Mouse (Mus musculus): Measurements from ENCODE around the gene Zfp992. TPM values are rescaled to one million over a fixed set of nuclear protein-coding genes. Genes with fewer than 3 reads are reported as not detected.
"Not testable (repeated sequence)": the region's sequence is repeated elsewhere in the genome, so short reads cannot be mapped to it uniquely, and the experiment has no call there.

The Zfp992 gene
- 9.0 and 9.4 TPM in 2 replicates for polyA plus RNA-seq (2014; fragmentation: Nextera tagmentation; extraction: Ambion mirVana)

DNA sequence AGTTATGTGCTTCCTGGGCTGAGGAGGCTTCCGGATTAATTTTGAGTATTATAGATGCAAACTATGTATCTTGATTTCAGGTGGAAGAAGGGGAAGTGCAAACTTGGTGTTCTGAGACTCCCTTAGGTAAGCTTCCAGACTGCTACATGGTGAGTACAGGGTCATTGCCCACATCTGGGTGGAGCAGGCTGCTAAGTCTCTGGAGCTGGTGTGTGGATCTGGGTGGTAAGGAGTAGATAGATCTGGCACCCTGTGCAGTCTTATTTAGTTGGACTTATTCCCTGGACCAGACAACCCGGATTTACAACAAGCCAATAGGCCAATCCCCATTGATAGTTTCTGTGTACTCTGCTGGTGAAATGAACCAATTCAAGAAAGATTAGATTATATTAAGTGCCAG is at the start of gene Zfp992:
Gene Zfp992, plus strand, starts transcription at position 74 of the 400 bp plus-strand sequence.
- peak; percentile 55 for ATAC-seq (replicated peaks; ENCODE audit: low FRiP score)
- WGBS: 92% methylated on average over 2 of the region's 2 CpGs
- not testable (repeated sequence) for H3K4me3 ChIP-seq (ENCODE audit: low read depth, low read length); H3K9ac ChIP-seq (ENCODE audit: low read depth, low read length); H3K4me2 ChIP-seq; H3K36me3 ChIP-seq (ENCODE audit: control insufficient read depth, insufficient read depth, low read length); H3K27me3 ChIP-seq (replicated peaks; ENCODE audit: control insufficient read depth, insufficient read depth, low read length); H3K4me1 ChIP-seq (replicated peaks; ENCODE audit: control insufficient read depth, insufficient read depth, low read length); DNase-seq (ENCODE audit: low spot score); H3K27ac ChIP-seq (ENCODE audit: low read depth, low read length)
- peaks cover 17% of the 10 kb centered on the region for H3K9me3 ChIP-seq (ENCODE audit: control insufficient read depth, low read length)

DNA sequence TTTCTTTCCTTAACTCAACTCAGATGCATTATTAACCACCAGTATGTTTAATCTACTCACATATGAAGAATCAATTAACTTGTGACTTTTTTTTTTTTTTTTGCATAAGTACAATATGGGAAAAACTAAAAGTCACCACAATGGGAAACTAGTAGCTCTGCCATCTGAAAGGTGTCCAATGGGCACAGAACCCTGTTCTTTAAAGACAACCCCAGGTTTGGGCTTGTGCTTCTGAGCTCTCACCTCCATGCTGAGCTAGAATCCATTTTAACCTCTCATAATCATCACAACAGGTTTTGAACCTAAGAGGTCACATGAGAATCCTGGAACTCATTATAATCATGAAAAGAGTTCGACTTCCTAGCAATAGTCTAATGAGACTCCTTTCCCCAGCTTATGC is 19.4 kb upstream of the Zfp992 start:
- WGBS: 0% methylated on average over 1 of the region's 1 CpGs
- H3K27ac ChIP-seq (ENCODE audit: low read depth, low read length); H3K4me2 ChIP-seq; H3K9me3 ChIP-seq (ENCODE audit: control insufficient read depth, low read length); H3K9ac ChIP-seq (ENCODE audit: low read depth, low read length); H3K36me3 ChIP-seq (ENCODE audit: control insufficient read depth, insufficient read depth, low read length); H3K4me1 ChIP-seq (replicated peaks; ENCODE audit: control insufficient read depth, insufficient read depth, low read length); DNase-seq (ENCODE audit: low spot score); H3K4me3 ChIP-seq (ENCODE audit: low read depth, low read length); H3K27me3 ChIP-seq (replicated peaks; ENCODE audit: control insufficient read depth, insufficient read depth, low read length); ATAC-seq (replicated peaks; ENCODE audit: low FRiP score): not testable (repeated sequence)

DNA sequence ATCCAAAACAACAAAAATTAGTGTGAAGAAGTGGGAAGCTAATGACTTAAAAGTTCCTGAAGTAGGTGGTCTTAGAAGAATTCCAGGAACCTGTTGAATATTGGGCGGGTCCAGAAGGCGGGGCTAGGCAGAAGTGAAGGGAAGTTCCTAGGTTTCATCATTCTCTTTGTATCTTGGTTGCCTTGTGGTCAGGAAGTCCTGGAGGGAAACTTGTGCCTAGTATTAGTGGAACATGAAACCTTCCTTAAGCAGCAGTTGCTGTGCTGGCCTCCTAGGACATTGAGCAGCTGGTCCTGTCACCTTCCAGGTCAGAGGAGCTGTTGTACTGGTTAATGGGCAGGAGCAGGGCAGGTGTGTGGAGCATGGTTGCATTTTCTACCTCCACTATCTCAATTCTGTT is 17.9 kb upstream of the Zfp992 start:
- WGBS: 63% methylated on average over 2 of the region's 2 CpGs
- H3K4me1 ChIP-seq (replicated peaks; ENCODE audit: control insufficient read depth, insufficient read depth, low read length); H3K9me3 ChIP-seq (ENCODE audit: control insufficient read depth, low read length); H3K27me3 ChIP-seq (replicated peaks; ENCODE audit: control insufficient read depth, insufficient read depth, low read length); ATAC-seq (replicated peaks; ENCODE audit: low FRiP score); H3K36me3 ChIP-seq (ENCODE audit: control insufficient read depth, insufficient read depth, low read length); H3K4me3 ChIP-seq (ENCODE audit: low read depth, low read length); DNase-seq (ENCODE audit: low spot score); H3K4me2 ChIP-seq; H3K27ac ChIP-seq (ENCODE audit: low read depth, low read length); H3K9ac ChIP-seq (ENCODE audit: low read depth, low read length): not testable (repeated sequence)

DNA sequence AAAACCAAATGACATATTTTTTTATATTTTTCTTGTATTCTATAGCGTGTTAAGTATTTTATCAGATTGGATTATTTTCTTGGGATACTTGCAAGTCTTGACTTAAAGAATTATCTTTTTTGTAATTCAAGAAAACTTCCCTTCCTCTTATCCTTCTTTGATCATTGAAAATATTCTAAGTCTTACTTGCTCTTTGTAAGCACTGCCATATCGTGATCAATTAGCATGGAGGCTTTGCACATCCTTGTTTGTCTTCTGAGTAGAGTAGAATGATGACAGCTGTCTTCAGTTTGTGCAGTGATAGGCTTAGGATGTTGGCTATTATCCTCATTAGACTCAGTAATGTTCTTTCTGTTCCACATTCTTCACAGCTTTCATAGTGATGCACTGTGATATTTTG is 13.3 kb upstream of the Zfp992 start:
- ATAC-seq (replicated peaks; ENCODE audit: low FRiP score); H3K27me3 ChIP-seq (replicated peaks; ENCODE audit: control insufficient read depth, insufficient read depth, low read length); H3K9me3 ChIP-seq (ENCODE audit: control insufficient read depth, low read length); H3K4me2 ChIP-seq; H3K36me3 ChIP-seq (ENCODE audit: control insufficient read depth, insufficient read depth, low read length); H3K27ac ChIP-seq (ENCODE audit: low read depth, low read length); DNase-seq (ENCODE audit: low spot score); H3K9ac ChIP-seq (ENCODE audit: low read depth, low read length); H3K4me1 ChIP-seq (replicated peaks; ENCODE audit: control insufficient read depth, insufficient read depth, low read length); H3K4me3 ChIP-seq (ENCODE audit: low read depth, low read length): not testable (repeated sequence)
- WGBS: 82% methylated on average over 2 of the region's 2 CpGs

DNA sequence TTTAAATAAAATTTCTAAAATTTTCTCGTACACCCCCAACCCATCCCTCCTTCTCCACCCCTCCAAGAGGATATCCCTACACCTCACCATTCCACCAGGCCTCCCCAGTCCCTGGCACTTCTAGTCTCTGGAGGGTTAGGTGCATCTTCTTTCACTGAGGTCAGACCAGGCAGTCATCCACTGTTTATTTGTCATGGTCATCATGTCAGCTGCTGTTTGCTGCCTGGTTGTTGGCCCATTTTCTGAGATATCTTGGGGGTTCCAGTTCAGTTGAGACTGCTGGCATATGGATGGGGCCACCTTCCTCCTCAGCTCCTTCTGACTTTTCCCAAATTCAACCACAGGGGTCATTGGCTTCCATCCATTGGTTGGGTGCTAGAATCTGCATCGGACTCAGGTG is 11.6 kb upstream of the Zfp992 start:
- H3K4me3 ChIP-seq (ENCODE audit: low read depth, low read length); ATAC-seq (replicated peaks; ENCODE audit: low FRiP score); H3K4me1 ChIP-seq (replicated peaks; ENCODE audit: control insufficient read depth, insufficient read depth, low read length); H3K27me3 ChIP-seq (replicated peaks; ENCODE audit: control insufficient read depth, insufficient read depth, low read length); H3K36me3 ChIP-seq (ENCODE audit: control insufficient read depth, insufficient read depth, low read length); DNase-seq (ENCODE audit: low spot score); H3K9me3 ChIP-seq (ENCODE audit: control insufficient read depth, low read length); H3K27ac ChIP-seq (ENCODE audit: low read depth, low read length); H3K4me2 ChIP-seq; H3K9ac ChIP-seq (ENCODE audit: low read depth, low read length): not testable (repeated sequence)
- 89% methylated on average over 1 of the region's 2 CpGs for WGBS

DNA sequence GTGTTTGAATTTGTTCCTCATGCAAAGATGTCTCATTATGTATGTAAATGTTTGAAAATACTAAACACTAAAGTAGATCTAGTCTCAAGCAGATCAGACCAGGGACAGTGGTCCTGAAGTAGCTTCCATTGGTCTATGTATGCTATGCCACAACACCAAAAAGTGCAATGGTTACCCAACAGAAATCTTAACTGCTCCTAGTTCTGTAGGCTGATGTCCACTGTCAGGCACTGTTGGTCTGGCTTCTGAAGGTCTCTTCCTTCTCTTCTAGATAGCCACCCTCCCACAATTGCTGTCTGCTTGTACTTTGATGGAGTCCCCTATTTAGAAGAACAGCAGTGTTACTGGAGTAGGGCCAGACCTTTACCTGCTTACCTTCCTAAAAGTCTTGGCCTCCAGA is 4.5 kb upstream of the Zfp992 start:
- H3K9ac ChIP-seq (ENCODE audit: low read depth, low read length); ATAC-seq (replicated peaks; ENCODE audit: low FRiP score): not testable (repeated sequence)

DNA sequence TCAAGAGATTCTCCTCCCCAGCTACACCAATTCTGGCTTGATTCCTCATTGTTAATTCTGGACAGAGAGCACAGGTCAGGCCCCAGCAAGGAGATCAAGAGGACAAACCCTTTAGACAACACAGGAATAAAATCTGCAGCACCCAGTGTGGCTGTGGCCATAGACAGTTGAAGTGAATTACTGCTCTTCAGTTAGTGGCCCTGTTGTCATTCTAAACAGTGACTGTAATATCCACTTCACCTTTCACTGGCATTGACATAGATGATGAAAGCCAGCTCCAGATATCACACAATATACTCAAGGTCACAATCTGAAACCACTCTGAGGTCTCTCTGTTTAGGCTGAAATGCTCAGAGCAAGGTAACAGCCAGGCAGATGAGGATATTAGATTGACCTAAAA is 3.7 kb upstream of the Zfp992 start:
- not testable (repeated sequence) for H3K9ac ChIP-seq (ENCODE audit: low read depth, low read length); H3K4me1 ChIP-seq (replicated peaks; ENCODE audit: control insufficient read depth, insufficient read depth, low read length); ATAC-seq (replicated peaks; ENCODE audit: low FRiP score); H3K4me3 ChIP-seq (ENCODE audit: low read depth, low read length); H3K27ac ChIP-seq (ENCODE audit: low read depth, low read length); DNase-seq (ENCODE audit: low spot score); H3K36me3 ChIP-seq (ENCODE audit: control insufficient read depth, insufficient read depth, low read length); H3K27me3 ChIP-seq (replicated peaks; ENCODE audit: control insufficient read depth, insufficient read depth, low read length); H3K4me2 ChIP-seq
- H3K9me3 ChIP-seq (ENCODE audit: control insufficient read depth, low read length): peaks cover 12% of the 10 kb centered on the region

More for the DNA sequence above, 4.5 kb upstream of the Zfp992 start:
- not testable (repeated sequence) for H3K4me3 ChIP-seq (ENCODE audit: low read depth, low read length); H3K27ac ChIP-seq (ENCODE audit: low read depth, low read length); H3K4me2 ChIP-seq; H3K4me1 ChIP-seq (replicated peaks; ENCODE audit: control insufficient read depth, insufficient read depth, low read length); H3K27me3 ChIP-seq (replicated peaks; ENCODE audit: control insufficient read depth, insufficient read depth, low read length); H3K36me3 ChIP-seq (ENCODE audit: control insufficient read depth, insufficient read depth, low read length); DNase-seq (ENCODE audit: low spot score)
- H3K9me3 ChIP-seq (ENCODE audit: control insufficient read depth, low read length): peaks cover 12% of the 10 kb centered on the region

DNA sequence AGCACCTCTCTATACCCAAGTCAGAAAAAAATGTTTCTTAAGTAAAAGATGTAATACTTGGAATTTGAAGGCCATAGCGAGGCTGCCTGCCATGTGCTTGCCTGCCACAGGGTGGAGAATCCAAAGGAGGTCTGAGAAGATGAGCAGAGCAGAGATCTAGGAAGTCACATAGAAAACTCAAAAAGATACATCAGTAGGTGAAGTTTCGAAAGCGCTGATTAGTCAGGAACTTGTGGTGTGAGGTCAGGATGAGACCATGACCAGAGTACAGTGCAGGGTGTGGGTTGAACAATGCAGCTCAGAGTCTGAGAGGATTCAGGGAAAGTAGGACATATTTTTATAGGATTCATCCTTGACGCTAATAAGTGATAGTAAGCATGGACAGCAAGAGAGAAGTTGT is 2.7 kb upstream of the Zfp992 start:
- ATAC-seq (replicated peaks; ENCODE audit: low FRiP score): not testable (repeated sequence)

DNA sequence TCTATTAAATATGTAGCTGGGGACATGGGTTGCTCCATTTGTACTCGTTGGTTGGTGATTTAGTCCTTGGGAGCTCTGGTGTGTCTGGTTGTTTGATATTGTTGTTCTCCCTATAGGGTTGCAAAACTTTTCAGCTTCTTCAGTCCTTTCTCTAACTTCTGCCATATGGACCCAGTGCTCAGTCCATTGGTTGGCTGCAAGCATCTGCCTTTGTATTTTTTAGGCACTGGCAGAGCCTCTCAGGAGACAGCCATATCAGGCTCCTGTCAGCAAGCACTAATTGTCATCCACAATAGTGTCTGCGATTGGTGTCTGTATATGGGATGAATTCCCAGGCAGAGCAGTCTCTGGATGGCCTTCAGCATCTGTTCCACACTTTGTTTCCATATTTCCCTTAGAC is 1.8 kb upstream of the Zfp992 start:
- ATAC-seq (replicated peaks; ENCODE audit: low FRiP score); H3K4me2 ChIP-seq; H3K27ac ChIP-seq (ENCODE audit: low read depth, low read length); H3K9ac ChIP-seq (ENCODE audit: low read depth, low read length); H3K27me3 ChIP-seq (replicated peaks; ENCODE audit: control insufficient read depth, insufficient read depth, low read length); H3K36me3 ChIP-seq (ENCODE audit: control insufficient read depth, insufficient read depth, low read length); H3K4me3 ChIP-seq (ENCODE audit: low read depth, low read length); H3K4me1 ChIP-seq (replicated peaks; ENCODE audit: control insufficient read depth, insufficient read depth, low read length); DNase-seq (ENCODE audit: low spot score): not testable (repeated sequence)
- H3K9me3 ChIP-seq (ENCODE audit: control insufficient read depth, low read length): peaks cover 12% of the 10 kb centered on the region
- WGBS: 89% methylated on average over 2 of the region's 2 CpGs

More for the DNA sequence above, 2.7 kb upstream of the Zfp992 start:
- H3K4me1 ChIP-seq (replicated peaks; ENCODE audit: control insufficient read depth, insufficient read depth, low read length); H3K27me3 ChIP-seq (replicated peaks; ENCODE audit: control insufficient read depth, insufficient read depth, low read length); DNase-seq (ENCODE audit: low spot score); H3K4me2 ChIP-seq; H3K27ac ChIP-seq (ENCODE audit: low read depth, low read length); H3K36me3 ChIP-seq (ENCODE audit: control insufficient read depth, insufficient read depth, low read length); H3K9ac ChIP-seq (ENCODE audit: low read depth, low read length); H3K4me3 ChIP-seq (ENCODE audit: low read depth, low read length): not testable (repeated sequence)
- 79% methylated on average over 4 of the region's 4 CpGs for WGBS
- peaks cover 12% of the 10 kb centered on the region for H3K9me3 ChIP-seq (ENCODE audit: control insufficient read depth, low read length)

Data from liver, embryonic 11.5 days (tissue).